Mouse (Mus musculus) neural tube, embryonic 14.5 days (tissue): Measurements from ENCODE around the gene Cracr2b. TPM values are rescaled to one million over a fixed set of nuclear protein-coding genes. Genes with fewer than 3 reads are reported as not detected.

Experiments
- ATAC-seq: fragments of 200-750 bp; cut with Nextera tagmentation; 2 replicates; pipeline ENCODE4 v1.8.0; 2017; ENCODE audit warnings: low read depth, mild to moderate bottlenecking, moderate TSS enrichment, moderate library complexity
- H3K27ac ChIP-seq: fragments of 300-500 bp; sonication (generic); 2 replicates; pipeline ENCODE4 v1.5.1; 2014; ENCODE audit warnings: low read depth, mild to moderate bottlenecking, control low read depth, low read length, moderate library complexity, mixed read lengths
- H3K27me3 ChIP-seq: fragments of 300-500 bp; sonication (generic); 2 replicates; pipeline ENCODE4 v1.6.1; 2014; ENCODE audit warnings: low read length; ENCODE audit not compliant: control insufficient read depth, insufficient read depth
- H3K36me3 ChIP-seq: fragments of 300-500 bp; sonication (generic); 2 replicates; pipeline ENCODE4 v1.6.1; 2014; ENCODE audit warnings: low read length, mixed read lengths; ENCODE audit not compliant: control insufficient read depth, insufficient read depth
- H3K4me1 ChIP-seq: fragments of 300-500 bp; sonication (generic); 2 replicates; pipeline ENCODE4 v1.6.1; 2014; ENCODE audit warnings: low read length; ENCODE audit not compliant: control insufficient read depth, insufficient read depth
- H3K4me2 ChIP-seq: fragments of 300-500 bp; sonication (generic); 2 replicates; pipeline ENCODE4 v1.6.1; 2014; ENCODE audit warnings: mild to moderate bottlenecking, low read depth, low read length, control low read depth
- H3K4me3 ChIP-seq: fragments of 300-500 bp; sonication (generic); 2 replicates; pipeline ENCODE4 v1.5.1; 2014; ENCODE audit warnings: low read depth, low read length, control low read depth, mixed read lengths
- H3K9ac ChIP-seq: fragments of 300-500 bp; sonication (generic); replicated peaks from 2 replicates; pipeline ENCODE4 v1.6.1; 2014; ENCODE audit warnings: low read depth, mild to moderate bottlenecking, control low read depth, low read length, mixed read lengths
- H3K9me3 ChIP-seq: fragments of 300-500 bp; sonication (generic); 2 replicates; pipeline ENCODE4 v1.6.1; 2016; ENCODE audit warnings: low read length; ENCODE audit not compliant: control insufficient read depth
- WGBS: fragments of 180-500 bp; shearing (Covaris S2); extraction: QIAGEN DNeasy Blood & Tissue Kit; methylation state at CpG from one replicate; pipeline ENCODE4 v1.1.7; 2014; 5-methylcytosine and 5-hydroxymethylcytosine counted together
- polyA plus RNA-seq: library from polyadenylated mRNA; unstranded; fragments of >200 nt; fragmentation: Nextera tagmentation; extraction: Ambion mirVana; gene quantifications from 2 replicates; pipeline ENCODE4 v1.2.1, GENCODE M21; 2014

Cracr2b gene
- polyA plus RNA-seq, 1 experiment from 2014 or later = 3.6 TPM

GRCm38 (mm10) chr7:141432186-141432611 lies 28.7 kb upstream of the Cracr2b start:
- no peak overlapping the region for H3K27ac ChIP-seq
- H3K4me1 ChIP-seq = peaks cover 37% of the 10 kb centered on the region
- no peak overlapping the region for H3K4me3 ChIP-seq
- H3K9ac ChIP-seq = no peak overlapping the region
- no peak overlapping the region for H3K4me2 ChIP-seq
- H3K9me3 ChIP-seq = no peaks in the 10 kb centered on the region
- ATAC-seq = no peak
- no peaks in the 10 kb centered on the region for H3K27me3 ChIP-seq
- peaks cover 23% of the 10 kb centered on the region for H3K36me3 ChIP-seq
- WGBS = 85% methylated on average over 8 of the region's 8 CpGs

GRCm38 (mm10) chr7:141432741-141433516 lies 28.0 kb upstream of the Cracr2b start:
- no peak overlapping the region for H3K4me3 ChIP-seq
- no peak overlapping the region for H3K9ac ChIP-seq
- no peaks in the 10 kb centered on the region for H3K27me3 ChIP-seq
- ATAC-seq = no peak
- peaks cover 37% of the 10 kb centered on the region for H3K4me1 ChIP-seq
- peak overlapping the region; percentile 85; the same call in 1 of the 2 replicates for H3K4me2 ChIP-seq
- 87% methylated on average over 6 of the region's 6 CpGs for WGBS
- no peaks in the 10 kb centered on the region for H3K9me3 ChIP-seq
- H3K36me3 ChIP-seq = peaks cover 23% of the 10 kb centered on the region
- H3K27ac ChIP-seq = no peak overlapping the region

- no peak for ATAC-seq
- WGBS = 72% methylated on average over 15 of the region's 15 CpGs
Observed at GRCm38 (mm10) chr7:141433517-141434400, 27.1 kb upstream of the Cracr2b start.

GRCm38 (mm10) chr7:141434464-141434863 lies 26.4 kb upstream of the Cracr2b start:
- WGBS = 7% methylated on average over 8 of the region's 8 CpGs
- H3K9ac ChIP-seq = peak overlapping the region; percentile 72
- H3K27ac ChIP-seq = peak overlapping the region; percentile 78
- H3K4me3 ChIP-seq = peak overlapping the region; percentile 49
- H3K4me2 ChIP-seq = peak overlapping the region; percentile 85
- no peaks in the 10 kb centered on the region for H3K27me3 ChIP-seq
- peaks cover 23% of the 10 kb centered on the region for H3K36me3 ChIP-seq
- peaks cover 31% of the 10 kb centered on the region for H3K4me1 ChIP-seq
- 0 out of 2 replicates have a peak, but pooled peaks have one; percentile 15 for ATAC-seq
- H3K9me3 ChIP-seq = no peaks in the 10 kb centered on the region

More at GRCm38 (mm10) chr7:141433517-141434400, 27.1 kb upstream of the Cracr2b start:
- Histone ChIP-seq H3K9ac (peak overlapping the region; percentile 72), H3K4me1 (peaks cover 32% of the 10 kb centered on the region), H3K4me3 (peak overlapping the region; percentile 49), H3K27ac (peak overlapping the region; percentile 78), H3K27me3 (no peaks in the 10 kb centered on the region), H3K9me3 (no peaks in the 10 kb centered on the region), H3K4me2 (peak overlapping the region; percentile 85), H3K36me3 (peaks cover 23% of the 10 kb centered on the region)

GRCm38 (mm10) chr7:141435129-141435855 lies 25.6 kb upstream of the Cracr2b start:
- H3K9me3 ChIP-seq = no peaks in the 10 kb centered on the region
- H3K4me3 ChIP-seq = peak overlapping the region; percentile 49
- peak overlapping the region; percentile 85 for H3K4me2 ChIP-seq
- WGBS = 4% methylated on average over 17 of the region's 17 CpGs
- ATAC-seq = peak; percentile 2; the same call in 1 of the 2 replicates
- H3K27me3 ChIP-seq = no peaks in the 10 kb centered on the region
- peak overlapping the region; percentile 78 for H3K27ac ChIP-seq
- H3K36me3 ChIP-seq = peaks cover 22% of the 10 kb centered on the region
- peak overlapping the region; percentile 72 for H3K9ac ChIP-seq
- H3K4me1 ChIP-seq = peaks cover 31% of the 10 kb centered on the region

- Histone ChIP-seq H3K36me3 (peaks cover 16% of the 10 kb centered on the region), H3K4me3 (peak overlapping the region; percentile 49; the same call in 1 of the 2 replicates), H3K4me1 (peaks cover 31% of the 10 kb centered on the region), H3K27ac (no peak overlapping the region), H3K9ac (0 out of 2 replicates have a peak overlapping the region, but pooled peaks have one; percentile 72), H3K27me3 (no peaks in the 10 kb centered on the region), H3K9me3 (no peaks in the 10 kb centered on the region), H3K4me2 (peak overlapping the region; percentile 90; the same call in 1 of the 2 replicates)
- 75% methylated on average over 9 of the region's 9 CpGs for WGBS
- ATAC-seq = no peak
Observed at GRCm38 (mm10) chr7:141435856-141436522, 24.9 kb upstream of the Cracr2b start.

- Histone ChIP-seq H3K4me1 (peaks cover 31% of the 10 kb centered on the region), H3K27ac (no peak overlapping the region), H3K4me3 (peak overlapping the region; percentile 52), H3K27me3 (no peaks in the 10 kb centered on the region), H3K36me3 (peaks cover 10% of the 10 kb centered on the region), H3K9me3 (no peaks in the 10 kb centered on the region), H3K4me2 (peak overlapping the region; percentile 90), H3K9ac (peak overlapping the region; percentile 68)
- no peak for ATAC-seq
- 40% methylated on average over 2 of the region's 2 CpGs for WGBS
Observed at GRCm38 (mm10) chr7:141436523-141436892, 24.4 kb upstream of the Cracr2b start.
